Mouse (Mus musculus) lung, adult 2 months (tissue): ENCODE data around the gene F5.

Experiments used
- CTCF ChIP-seq: fragments of 200-500 bp; IDR thresholded peaks from 2 replicates; pipeline ENCODE4 v1.5.1; 2011; ENCODE audit warnings: mild to moderate bottlenecking, low read length, control low read depth; ENCODE audit not compliant: insufficient read depth
- POLR2A ChIP-seq: fragments of 200-500 bp; IDR thresholded peaks from 2 replicates; pipeline ENCODE4 v1.6.1; 2011; ENCODE audit warnings: low read depth, mild to moderate bottlenecking, control low read depth, low read length, borderline replicate concordance; ENCODE audit errors: extremely low read depth

DNA sequence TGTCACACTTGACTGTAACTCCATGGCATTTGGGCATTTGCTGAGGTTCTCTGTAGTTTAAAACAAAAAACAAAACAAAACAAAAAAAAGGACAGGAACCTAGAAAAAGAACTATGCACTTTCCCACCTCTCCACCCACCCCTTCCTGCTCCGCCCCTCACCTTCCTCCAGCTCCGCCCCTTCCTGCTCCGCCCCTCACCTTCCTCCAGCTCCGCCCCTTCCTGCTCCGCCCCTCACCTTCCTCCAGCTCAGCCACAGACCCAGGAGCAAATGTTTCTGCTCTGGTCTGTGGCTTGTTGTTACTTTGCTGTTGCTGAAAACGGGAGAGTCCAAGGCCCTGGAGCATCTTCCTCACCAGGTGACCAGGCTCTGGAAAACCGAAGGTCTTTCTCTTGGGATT is 2.6 kb upstream of the F5 start:
- TF ChIP-seq CTCF (no peak), POLR2A (no peak)
